Mouse (Mus musculus) olfactory bulb, adult 2 months (tissue): ENCODE data around the gene Mutyh.

Experiments used
- CTCF ChIP-seq: fragments of 200-500 bp; IDR thresholded peaks from 2 replicates; pipeline ENCODE4 v1.5.1; 2012; ENCODE audit warnings: low read depth, mild to moderate bottlenecking, low read length, moderate library complexity; ENCODE audit not compliant: insufficient read depth
- POLR2A ChIP-seq: fragments of 200-500 bp; IDR thresholded peaks from 2 replicates; pipeline ENCODE4 v1.6.1; 2012; ENCODE audit warnings: mild to moderate bottlenecking, low read depth, low read length, moderate library complexity; ENCODE audit not compliant: insufficient read depth

DNA sequence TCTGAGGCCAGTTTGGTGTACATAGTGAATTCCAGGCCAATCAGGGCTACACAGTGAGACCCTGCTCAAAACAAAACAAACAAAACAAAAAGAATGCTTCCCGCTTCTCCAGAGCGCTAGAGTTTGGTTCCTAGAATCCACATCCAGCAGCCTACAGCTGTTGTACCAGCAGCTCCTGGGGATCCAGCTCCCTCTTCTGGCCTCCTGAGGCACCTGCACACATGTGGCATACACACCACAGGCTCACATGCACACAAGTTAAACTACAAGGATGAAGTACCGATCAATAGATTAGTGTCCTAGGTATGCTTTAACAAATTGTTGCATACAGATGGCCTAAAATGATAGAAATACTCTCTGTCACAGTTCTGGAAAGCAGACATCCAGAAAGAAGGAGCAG is 36.8 kb downstream of the Mutyh start:
- TF ChIP-seq CTCF, result no peak
- TF ChIP-seq POLR2A, result no peak
